Mouse (Mus musculus): Measurements from ENCODE around the gene Ghrh.

GRCm38 (mm10) chr2:157376995-157377394 lies 29.7 kb upstream of the Ghrh start:
- TF ChIP-seq FLI1 (IDR thresholded peaks at IDR 0.05; ENCODE audit: low read length) (no peak), GATA1 (IDR thresholded peaks at IDR 0.05; ENCODE audit: borderline replicate concordance, low read length) (no peak)
